Mouse (Mus musculus) adrenal gland, postnatal 25 days (tissue): ENCODE measurements around the gene Gatad2b. TPM values are rescaled to one million over a fixed set of nuclear protein-coding genes. Genes with fewer than 3 reads are reported as not detected.

Experiments
- DNase-seq: peaks from one replicate; pipeline ENCODE4 v3.0.0; 2021; ENCODE audit warnings: mixed read lengths
- total RNA-seq: library from RNA; stranded (reverse); gene quantifications from 2 replicates; pipeline ENCODE4 v1.2.3, GENCODE M21; 2021

Gatad2b gene
- total RNA-seq, 1 experiment from 2014 or later, result 78.1 TPM

GRCm38 (mm10) chr3:90383690-90384089, 90.7 kb downstream of the Gatad2b start:
- no peak for DNase-seq

- DNase-seq, result no peak
Measured at GRCm38 (mm10) chr3:90384851-90385375, 91.9 kb downstream of the Gatad2b start.

GRCm38 (mm10) chr3:90386817-90387216, 93.8 kb downstream of the Gatad2b start:
- DNase-seq, result no peak

- DNase-seq, result peak; percentile 65
Measured at GRCm38 (mm10) chr3:90387483-90387882, 94.5 kb downstream of the Gatad2b start.

- no peak for DNase-seq
Measured at GRCm38 (mm10) chr3:90388192-90388591, 95.2 kb downstream of the Gatad2b start.

GRCm38 (mm10) chr3:90388726-90389510, 95.9 kb downstream of the Gatad2b start:
- DNase-seq, result peak; percentile 68

- DNase-seq, result peak; percentile 81
Measured at GRCm38 (mm10) chr3:90389511-90390490, 96.8 kb downstream of the Gatad2b start, which contains the start of gene Slc27a3. Gene Slc27a3 (minus strand): TSS chr3:90389938.

GRCm38 (mm10) chr3:90391004-90391403, 98.0 kb downstream of the Gatad2b start:
- no peak for DNase-seq

- no peak for DNase-seq
Measured at GRCm38 (mm10) chr3:90391941-90392340, 99.0 kb downstream of the Gatad2b start.

- no peak for DNase-seq
Measured at GRCm38 (mm10) chr3:90392661-90393060, 99.7 kb downstream of the Gatad2b start.

GRCm38 (mm10) chr3:90395629-90396028, 102.7 kb downstream of the Gatad2b start:
- no peak for DNase-seq

GRCm38 (mm10) chr3:90400993-90401392, 108.0 kb downstream of the Gatad2b start:
- DNase-seq, result no peak

- no peak for DNase-seq
Measured at GRCm38 (mm10) chr3:90404121-90404520, 111.1 kb downstream of the Gatad2b start.

- DNase-seq, result no peak
Measured at GRCm38 (mm10) chr3:90404609-90405008, 111.6 kb downstream of the Gatad2b start.

- no peak for DNase-seq
Measured at GRCm38 (mm10) chr3:90406414-90406813, 113.4 kb downstream of the Gatad2b start.

GRCm38 (mm10) chr3:90408721-90409120, 115.7 kb downstream of the Gatad2b start:
- DNase-seq, result no peak

- DNase-seq, result peak; percentile 87
Measured at GRCm38 (mm10) chr3:90412312-90413010, 119.5 kb downstream of the Gatad2b start.

- DNase-seq, result no peak
Measured at GRCm38 (mm10) chr3:90413011-90413396, 120.0 kb downstream of the Gatad2b start.
